Mouse (Mus musculus) thymus, adult 18-20 months (tissue): ENCODE results near the gene Olfr354.

Source experiments
- DNase-seq, 2 experiments: peaks; one replicate each; pipeline ENCODE4 v3.0.0; 2022; ENCODE audit warnings: mixed read lengths in 2 of 2

Olfr354 gene

GRCm38 (mm10) chr2:36905380-36905779, at the start of gene Olfr354:
Olfr354 (plus strand) TSS chr2:36905680.
- DNase-seq: no peak

GRCm38 (mm10) chr2:36862560-36862959, 42.9 kb upstream of the Olfr354 start, which contains the start of gene Olfr351:
Olfr351 (minus strand) TSS chr2:36862660.
- DNase-seq: no peak

DNA sequence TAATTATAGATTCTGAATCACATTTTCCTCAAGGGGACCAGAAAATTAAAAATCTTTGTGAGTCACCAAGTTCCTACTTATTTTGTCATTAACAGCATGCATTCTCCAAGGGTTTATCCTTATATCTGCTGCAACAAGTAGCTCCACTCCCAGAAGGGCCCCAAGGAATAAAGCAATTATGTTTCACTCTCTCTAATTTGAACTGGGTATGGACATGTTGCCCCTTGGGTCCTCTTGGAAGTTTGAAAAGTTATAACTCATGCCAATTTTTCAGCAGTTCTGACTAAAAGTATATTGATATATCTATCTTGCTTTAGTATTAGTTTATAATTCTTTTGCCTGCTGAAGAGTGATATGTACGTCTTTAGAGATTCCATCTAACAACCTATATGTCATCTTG, 37.3 kb upstream of the Olfr354 start, which contains the start of gene Olfr352:
Olfr352 (plus strand) TSS at position 301 of the 400 bp plus-strand sequence.
- no peak for DNase-seq

DNA sequence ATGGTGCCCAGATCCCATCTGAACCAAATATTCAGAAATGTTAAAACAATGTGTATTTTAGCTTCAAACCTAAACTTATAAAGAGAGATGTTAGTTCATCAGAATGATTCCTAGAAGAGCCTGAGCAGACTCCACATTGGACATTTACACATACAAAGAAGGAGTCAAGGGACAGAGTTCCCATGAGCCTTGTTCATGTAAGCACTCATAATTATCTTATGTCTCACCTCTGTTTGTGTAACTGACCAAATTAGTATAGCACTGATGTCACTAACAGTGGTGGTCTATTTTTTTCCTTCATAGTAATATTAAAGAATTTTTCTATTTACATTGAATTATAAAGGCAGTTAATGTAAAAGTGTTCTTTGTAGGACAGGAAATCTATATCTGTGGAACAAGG, 12.6 kb upstream of the Olfr354 start, which contains the start of gene Olfr353:
Olfr353 (minus strand) TSS at position 101 of the 400 bp plus-strand sequence.
- DNase-seq: no peak

DNA sequence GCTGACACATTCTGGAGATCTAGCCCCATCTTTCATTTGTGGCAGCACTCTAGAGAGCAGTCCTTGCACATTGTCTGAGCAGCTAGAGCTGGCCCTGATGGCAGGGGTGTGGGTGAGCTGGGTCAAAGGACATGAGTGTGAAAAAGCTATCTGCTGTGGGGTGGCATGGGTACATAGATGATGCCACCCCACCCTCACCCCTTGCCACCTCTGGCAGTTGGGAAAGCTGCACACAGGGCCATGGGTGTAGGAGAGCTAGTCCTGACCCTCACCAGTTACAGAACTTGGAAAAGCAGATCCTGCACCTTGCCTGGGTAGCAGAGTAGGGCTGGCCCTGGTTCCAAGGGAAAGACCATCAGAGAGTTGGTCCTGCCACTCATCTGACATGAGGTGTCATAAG, 8.4 kb upstream of the Olfr354 start:
- DNase-seq: no peak

- no peak for DNase-seq
Observed at GRCm38 (mm10) chr2:36928797-36929196, 23.3 kb downstream of the Olfr354 start, which contains the start of gene Olfr355. Olfr355 (minus strand) TSS chr2:36928897.

DNA sequence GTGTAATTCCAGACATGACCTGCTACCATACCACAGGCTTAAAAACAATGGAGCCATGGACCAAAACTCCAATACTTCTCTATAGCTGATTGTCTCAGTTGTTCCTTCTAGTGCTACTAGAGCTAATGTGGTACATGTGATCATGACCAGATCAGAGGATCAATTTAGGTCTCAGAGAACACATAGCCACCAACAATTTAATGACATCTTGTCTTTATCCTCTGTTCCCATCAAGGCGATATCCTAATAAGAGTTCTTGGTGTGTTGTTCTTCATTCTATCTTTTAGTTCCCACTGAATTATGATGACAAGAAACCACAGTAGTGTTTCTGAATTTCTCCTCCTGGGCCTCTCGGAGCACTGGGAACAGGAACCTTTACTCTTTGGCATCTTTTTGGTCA, 31.3 kb downstream of the Olfr354 start, which contains the start of gene Olfr356:
Olfr356 (plus strand) TSS at position 301 of the 400 bp plus-strand sequence.
- DNase-seq: no peak
